16 mouse cellular contexts compared by ENCODE assay signal in genomic region chr16:45029080-45029479, GRCm38 (mm10).
"Had no signal": no experiment of that assay in that cellular context is flagged by ENCODE, and none has a peak within 500 bp of the region (broad histone marks: within the 10 kb centered on the region; RNA-seq: fewer than 3 reads in every experiment).

No protein-coding gene starts in this region.

- H3K9me3 ChIP-seq: lung, embryonic 15.5 days; megakaryocyte, embryonic 14.5 days; midbrain, embryonic 13.5 days; midbrain, embryonic 15.5 days; neural tube, embryonic 13.5 days; neural tube, embryonic 15.5 days had no signal

- H3K27me3 ChIP-seq: lung, embryonic 15.5 days; megakaryocyte, embryonic 14.5 days; midbrain, embryonic 13.5 days; midbrain, embryonic 15.5 days; neural tube, embryonic 13.5 days; neural tube, embryonic 15.5 days had no signal

- H3K4me2 ChIP-seq: lung, embryonic 15.5 days; midbrain, embryonic 11.5 days; midbrain, embryonic 13.5 days; midbrain, embryonic 15.5 days; neural tube, embryonic 13.5 days; neural tube, embryonic 15.5 days had no signal

- H3K4me1 ChIP-seq: lung, embryonic 15.5 days; midbrain, embryonic 13.5 days; midbrain, embryonic 15.5 days; neural tube, embryonic 13.5 days; neural tube, embryonic 15.5 days had no signal

- DNase-seq: lung, adult 2 months; retina, postnatal 1 day; right cerebral cortex, adult 18-20 months; right cerebral cortex, postnatal 25 days; right cerebral cortex, postnatal 4 days; spleen, adult 18-20 months; thymus, adult 18-20 months; thymus, postnatal 25 days; thymus, postnatal 4 days had no signal

- H3K36me3 ChIP-seq: lung, embryonic 15.5 days; midbrain, embryonic 13.5 days; midbrain, embryonic 15.5 days; neural tube, embryonic 13.5 days; neural tube, embryonic 15.5 days had no signal

- H3K4me3 ChIP-seq: lung, embryonic 15.5 days; megakaryocyte, embryonic 14.5 days; midbrain, embryonic 13.5 days; midbrain, embryonic 15.5 days; neural tube, embryonic 13.5 days; neural tube, embryonic 15.5 days had no signal

- H3K27ac ChIP-seq: lung, embryonic 15.5 days; midbrain, embryonic 13.5 days; midbrain, embryonic 15.5 days; neural tube, embryonic 13.5 days; neural tube, embryonic 15.5 days had no signal

- H3K9ac ChIP-seq: lung, embryonic 15.5 days; midbrain, embryonic 13.5 days; midbrain, embryonic 15.5 days; neural tube, embryonic 13.5 days; neural tube, embryonic 15.5 days had no signal

- ATAC-seq: midbrain, embryonic 13.5 days; midbrain, embryonic 15.5 days had no signal
